Mouse (Mus musculus) ES-Bruce4 (cell line): ENCODE measurements at regions not wholly inside any gene's neighbourhood (a gene's known extent, or its start where the extent isn't known, plus 50 kb on each side); places are given as distances from the start of the nearest gene placed in this dataset.

Experiments used
- EP300 ChIP-seq: IDR thresholded peaks from 2 replicates; pipeline ENCODE4 v1.6.1; 2011; ENCODE audit warnings: low read depth, low read length; ENCODE audit not compliant: insufficient read depth
- POLR2A ChIP-seq: IDR thresholded peaks from one replicate; pipeline ENCODE4 v1.8.1; 2011; ENCODE audit warnings: low read length; ENCODE audit not compliant: insufficient read depth

DNA sequence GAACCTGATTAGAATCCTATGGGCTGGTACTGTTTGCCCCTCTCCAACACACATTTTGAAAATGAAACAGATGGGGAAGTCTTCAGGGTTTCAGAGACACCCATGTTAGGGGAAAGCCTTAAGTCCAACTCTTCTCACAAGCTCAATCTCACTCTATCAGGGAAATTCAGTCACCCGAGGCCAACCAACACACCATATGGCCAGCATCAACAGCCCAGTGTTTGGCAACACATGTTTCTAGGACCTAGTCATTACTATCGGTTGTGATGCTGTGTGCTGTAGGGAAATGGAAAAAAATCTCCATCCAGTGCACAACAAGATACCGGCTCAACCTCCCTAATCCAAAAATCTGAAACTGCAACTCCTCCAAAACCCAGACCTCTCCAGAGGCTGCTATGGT, 124.6 kb upstream of the Ly86 start:
- TF ChIP-seq EP300 (no peak), POLR2A (no peak)
